Mouse (Mus musculus) liver, embryonic 15.5 days (tissue): ENCODE results near the gene Xrcc2. TPM values are rescaled to one million over a fixed set of nuclear protein-coding genes. Genes with fewer than 3 reads are reported as not detected.
"Not testable (repeated sequence)": the region's sequence is repeated elsewhere in the genome, so short reads cannot be mapped to it uniquely, and the experiment has no call there.

Source experiments
- ATAC-seq: fragments of 200-750 bp; cut with Nextera tagmentation; 2 replicates; pipeline ENCODE4 v1.8.0; 2017; ENCODE audit warnings: moderate number of reproducible peaks, mild to moderate bottlenecking, moderate library complexity; ENCODE audit not compliant: insufficient read depth
- H3K27ac ChIP-seq: fragments of 300-500 bp; sonication (generic); replicated peaks from 2 replicates; pipeline ENCODE4 v1.5.1; 2015; ENCODE audit warnings: mild to moderate bottlenecking, inconsistent platforms
- H3K27me3 ChIP-seq: fragments of 300-500 bp; sonication (generic); 2 replicates; pipeline ENCODE4 v1.6.1; 2015; ENCODE audit warnings: mild to moderate bottlenecking, inconsistent platforms
- H3K36me3 ChIP-seq: fragments of 300-500 bp; sonication (generic); replicated peaks from 2 replicates; pipeline ENCODE4 v1.6.1; 2015; ENCODE audit warnings: moderate library complexity, mild to moderate bottlenecking, inconsistent platforms
- H3K4me1 ChIP-seq: fragments of 300-500 bp; sonication (generic); replicated peaks from 2 replicates; pipeline ENCODE4 v1.6.1; 2015; ENCODE audit warnings: inconsistent platforms
- H3K4me2 ChIP-seq: fragments of 300-500 bp; sonication (generic); 2 replicates; pipeline ENCODE4 v1.6.1; 2015; ENCODE audit warnings: moderate library complexity, mild to moderate bottlenecking, inconsistent platforms
- H3K4me3 ChIP-seq: fragments of 300-500 bp; sonication (generic); replicated peaks from 2 replicates; pipeline ENCODE4 v1.5.1; 2015; ENCODE audit warnings: mild to moderate bottlenecking, inconsistent platforms
- H3K9ac ChIP-seq: fragments of 300-500 bp; sonication (generic); 2 replicates; pipeline ENCODE4 v1.6.1; 2015; ENCODE audit warnings: moderate library complexity, mild to moderate bottlenecking, inconsistent platforms
- H3K9me3 ChIP-seq: fragments of 300-500 bp; sonication (generic); replicated peaks from 2 replicates; pipeline ENCODE4 v1.6.1; 2016; ENCODE audit warnings: inconsistent platforms
- WGBS: fragments of 180-500 bp; shearing (Covaris S2); methylation state at CpG from one replicate; pipeline ENCODE4 v1.1.7; 2015; ENCODE audit warnings: mixed read lengths; ENCODE audit not compliant: insufficient replicate concordance; 5-methylcytosine and 5-hydroxymethylcytosine counted together
- polyA plus RNA-seq: library from polyadenylated mRNA; unstranded; fragments of >200 nt; fragmentation: Nextera tagmentation; extraction: Ambion mirVana; gene quantifications from 2 replicates; pipeline ENCODE4 v1.2.1, GENCODE M21; 2015

Xrcc2 gene
- polyA plus RNA-seq: 3.3 and 3.8 TPM in 2 replicates

DNA sequence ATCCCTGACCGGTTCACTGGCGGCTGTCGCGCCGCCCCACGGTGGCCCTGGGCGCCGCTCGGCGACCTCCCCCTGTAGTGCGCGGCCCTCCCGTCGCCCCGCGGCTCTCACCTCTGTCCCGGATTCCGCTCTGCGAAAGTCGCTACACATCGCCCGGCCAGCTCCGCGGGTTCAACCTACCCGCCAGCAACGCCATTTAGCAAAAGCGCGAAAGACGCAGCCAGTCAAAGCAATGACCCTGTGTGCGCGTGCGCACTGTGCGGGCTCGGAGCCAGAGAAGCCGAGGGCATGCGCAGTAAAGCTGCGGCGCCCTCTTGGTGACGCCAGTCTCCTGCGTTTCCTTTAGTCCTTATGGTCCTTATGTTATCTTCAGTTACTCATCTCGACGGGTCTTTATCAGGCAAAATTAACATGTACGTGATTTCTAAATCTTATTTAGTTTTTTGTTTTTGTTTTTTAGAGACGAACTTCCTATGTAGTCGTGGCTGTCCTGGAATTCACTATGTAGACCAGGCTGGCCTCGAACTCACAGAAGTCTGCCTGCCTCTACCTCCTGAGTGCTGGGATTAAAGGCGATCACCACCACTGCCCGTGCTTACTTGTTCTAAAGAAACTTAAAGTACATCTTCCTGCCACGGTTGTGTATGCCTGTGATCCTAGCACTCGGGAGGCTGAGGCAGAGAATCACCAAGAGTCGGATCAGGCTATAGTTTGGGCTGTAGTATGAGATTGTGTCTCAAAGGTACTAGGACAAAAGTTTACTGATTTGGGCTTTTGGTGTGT, at the start of gene Xrcc2:
TSS of gene Xrcc2 (minus strand) at position 259 of the 783 bp plus-strand sequence.
- ATAC-seq: peak; percentile 92
- no peaks in the 10 kb centered on the region for H3K27me3 ChIP-seq
- H3K27ac ChIP-seq: peak within 1 kb of the TSS; percentile 63
- peaks cover 16% of the 10 kb centered on the region for H3K4me1 ChIP-seq
- H3K4me3 ChIP-seq: peak within 1 kb of the TSS; percentile 69
- H3K4me2 ChIP-seq: peak within 1 kb of the TSS; percentile 76
- H3K9me3 ChIP-seq: no peaks in the 10 kb centered on the region
- 7% methylated on average over 51 of the region's 51 CpGs for WGBS
- peak within 1 kb of the TSS; percentile 71 for H3K9ac ChIP-seq
- H3K36me3 ChIP-seq: peaks cover 6% of the 10 kb centered on the region; the same call in 1 of the 2 replicates

- no peak overlapping the region for H3K27ac ChIP-seq
These were observed 48.7 kb upstream of the Xrcc2 start for GRCm38 (mm10) chr5:25754236-25754766.

DNA sequence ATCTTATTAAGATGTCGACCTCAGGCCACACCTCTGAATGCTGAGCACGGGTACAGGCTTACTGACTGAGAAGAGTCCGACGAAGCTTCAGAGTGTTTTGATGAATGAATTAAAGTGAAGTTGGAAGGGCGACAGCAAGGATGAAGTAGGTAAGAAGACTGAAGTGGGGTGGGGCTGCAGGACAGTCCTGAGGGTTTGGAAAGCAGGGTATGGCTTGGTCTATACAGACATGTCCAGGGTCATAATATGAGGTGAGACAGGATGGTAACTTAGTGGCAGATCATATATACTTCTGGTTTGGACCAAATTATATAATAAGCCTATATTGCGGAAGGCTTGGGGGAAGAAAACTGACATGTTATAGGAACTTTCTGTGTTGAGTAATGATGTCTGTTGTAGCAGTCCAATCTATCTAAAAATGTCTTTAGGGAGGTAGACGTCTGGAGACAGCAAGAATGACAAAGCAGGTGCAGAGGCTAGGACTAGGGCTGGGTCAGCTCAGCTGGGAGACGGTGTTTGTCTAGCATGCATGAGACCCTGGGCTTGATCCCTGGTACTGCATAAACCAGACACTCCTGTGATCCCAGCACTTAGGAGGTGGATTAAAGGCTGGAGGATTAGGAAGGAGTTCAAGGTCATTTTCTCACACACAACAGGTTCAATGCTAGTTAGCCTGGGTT, 48.1 kb upstream of the Xrcc2 start:
- Histone ChIP-seq H3K9ac (no peak overlapping the region), H3K27ac (no peak overlapping the region), H3K9me3 (no peaks in the 10 kb centered on the region), H3K4me2 (no peak overlapping the region), H3K27me3 (no peaks in the 10 kb centered on the region), H3K4me1 (no peaks in the 10 kb centered on the region), H3K36me3 (no peaks in the 10 kb centered on the region), H3K4me3 (no peak overlapping the region)
- ATAC-seq: no peak
- 42% methylated on average over 8 of the region's 8 CpGs for WGBS

More at GRCm38 (mm10) chr5:25754236-25754766, 48.7 kb upstream of the Xrcc2 start:
- H3K9ac ChIP-seq: no peak overlapping the region
- H3K4me3 ChIP-seq: no peak overlapping the region
- no peaks in the 10 kb centered on the region for H3K9me3 ChIP-seq
- H3K36me3 ChIP-seq: no peaks in the 10 kb centered on the region
- peaks cover 1% of the 10 kb centered on the region for H3K4me1 ChIP-seq
- H3K27me3 ChIP-seq: no peaks in the 10 kb centered on the region
- no peak for ATAC-seq
- WGBS: 14% methylated on average over 2 of the region's 2 CpGs
- no peak overlapping the region for H3K4me2 ChIP-seq

- Histone ChIP-seq H3K27ac (no peak overlapping the region), H3K36me3 (no peaks in the 10 kb centered on the region), H3K4me3 (no peak overlapping the region), H3K9me3 (no peaks in the 10 kb centered on the region), H3K27me3 (no peaks in the 10 kb centered on the region), H3K4me2 (no peak overlapping the region), H3K9ac (no peak overlapping the region), H3K4me1 (no peaks in the 10 kb centered on the region)
- no peak for ATAC-seq
- WGBS: 68% methylated on average over 5 of the region's 5 CpGs
These were observed 47.2 kb upstream of the Xrcc2 start for GRCm38 (mm10) chr5:25752862-25753261.

DNA sequence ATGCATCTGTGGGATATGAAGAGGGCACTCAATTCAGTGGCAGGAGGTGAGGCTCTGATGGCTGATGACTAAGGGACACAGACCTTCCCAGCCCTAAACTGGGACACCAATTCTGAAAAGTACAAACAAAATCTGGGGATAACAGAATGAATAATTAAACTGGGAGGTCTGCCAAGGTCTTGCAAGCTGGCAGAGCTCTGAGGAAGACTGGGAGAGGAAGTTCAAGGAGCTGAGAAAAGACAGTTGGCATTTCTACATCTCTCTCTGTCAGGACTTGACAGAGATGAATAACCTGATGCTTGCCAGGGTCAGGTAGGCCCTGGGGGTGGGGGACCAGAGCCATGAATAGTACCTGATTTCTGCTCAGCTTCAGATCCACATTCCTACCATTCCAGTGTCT, 45.9 kb upstream of the Xrcc2 start:
- Histone ChIP-seq H3K4me1 (no peaks in the 10 kb centered on the region), H3K4me2 (no peak overlapping the region), H3K27me3 (no peaks in the 10 kb centered on the region), H3K36me3 (no peaks in the 10 kb centered on the region), H3K4me3 (no peak overlapping the region), H3K9me3 (no peaks in the 10 kb centered on the region), H3K9ac (no peak overlapping the region), H3K27ac (no peak overlapping the region)
- no peak for ATAC-seq

DNA sequence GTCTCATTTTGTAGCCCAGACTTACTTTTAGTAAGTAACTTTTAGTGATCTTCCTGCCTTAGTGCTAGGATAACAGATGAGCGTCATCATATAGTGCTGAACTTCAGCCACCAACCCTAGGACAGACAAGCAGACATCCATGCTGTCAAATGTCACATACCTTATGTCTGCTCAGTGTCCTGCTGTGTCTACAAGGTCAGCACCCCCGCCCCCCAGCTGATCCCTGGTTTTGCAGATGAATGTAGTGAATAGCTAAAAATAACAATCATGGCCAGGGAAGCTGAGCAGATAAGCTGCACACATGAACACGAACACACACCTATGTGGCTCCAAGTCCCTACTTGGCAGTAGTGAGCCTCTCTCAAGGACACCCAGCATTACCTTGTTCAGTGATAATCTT, 43.0 kb upstream of the Xrcc2 start:
- 44% methylated on average over 3 of the region's 3 CpGs for WGBS
- no peaks in the 10 kb centered on the region for H3K9me3 ChIP-seq
- no peak for ATAC-seq

GRCm38 (mm10) chr5:25747904-25748303, 42.3 kb upstream of the Xrcc2 start:
- H3K4me2 ChIP-seq: no peak overlapping the region
- no peak for ATAC-seq
- H3K4me1 ChIP-seq: no peaks in the 10 kb centered on the region

More for the DNA sequence above, 43.0 kb upstream of the Xrcc2 start:
- Histone ChIP-seq H3K4me2 (no peak overlapping the region), H3K36me3 (no peaks in the 10 kb centered on the region), H3K9ac (no peak overlapping the region), H3K27ac (no peak overlapping the region), H3K4me3 (no peak overlapping the region), H3K4me1 (no peaks in the 10 kb centered on the region), H3K27me3 (no peaks in the 10 kb centered on the region)

GRCm38 (mm10) chr5:25738902-25739301, 33.3 kb upstream of the Xrcc2 start:
- WGBS: 57% methylated on average over 1 of the region's 1 CpGs

More at GRCm38 (mm10) chr5:25747904-25748303, 42.3 kb upstream of the Xrcc2 start:
- Histone ChIP-seq H3K4me3 (no peak overlapping the region), H3K9ac (no peak overlapping the region), H3K27ac (no peak overlapping the region), H3K9me3 (no peaks in the 10 kb centered on the region), H3K27me3 (no peaks in the 10 kb centered on the region), H3K36me3 (no peaks in the 10 kb centered on the region)

DNA sequence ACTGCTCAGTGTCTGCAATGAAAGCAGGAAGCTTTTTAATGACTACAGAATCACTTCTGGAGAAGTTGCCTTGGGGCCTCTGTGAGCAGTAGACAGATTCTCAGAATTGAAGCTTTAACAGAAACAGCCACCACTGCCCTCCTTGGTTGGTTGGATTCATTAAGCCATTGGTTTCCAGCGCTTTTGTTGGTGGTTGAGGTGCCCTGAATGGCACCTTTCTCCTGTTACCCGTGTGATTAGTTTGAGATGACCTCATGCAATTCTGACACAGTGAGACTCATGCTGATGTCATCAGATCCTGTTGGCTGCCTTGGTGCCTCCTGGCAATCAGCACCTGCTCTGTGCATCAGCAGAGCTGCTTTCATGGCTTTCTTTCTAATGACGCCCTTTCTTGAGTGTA, 32.8 kb upstream of the Xrcc2 start:
- WGBS: 42% methylated on average over 3 of the region's 3 CpGs
- Histone ChIP-seq H3K4me2 (no peak overlapping the region), H3K27me3 (no peaks in the 10 kb centered on the region), H3K9me3 (no peaks in the 10 kb centered on the region), H3K27ac (no peak overlapping the region), H3K4me3 (no peak overlapping the region), H3K9ac (no peak overlapping the region), H3K36me3 (no peaks in the 10 kb centered on the region), H3K4me1 (no peaks in the 10 kb centered on the region)
- no peak for ATAC-seq

More at GRCm38 (mm10) chr5:25738902-25739301, 33.3 kb upstream of the Xrcc2 start:
- not testable (repeated sequence) for H3K9me3 ChIP-seq, H3K4me3 ChIP-seq, H3K4me1 ChIP-seq, ATAC-seq, H3K27ac ChIP-seq, H3K9ac ChIP-seq, H3K36me3 ChIP-seq, H3K27me3 ChIP-seq, H3K4me2 ChIP-seq

DNA sequence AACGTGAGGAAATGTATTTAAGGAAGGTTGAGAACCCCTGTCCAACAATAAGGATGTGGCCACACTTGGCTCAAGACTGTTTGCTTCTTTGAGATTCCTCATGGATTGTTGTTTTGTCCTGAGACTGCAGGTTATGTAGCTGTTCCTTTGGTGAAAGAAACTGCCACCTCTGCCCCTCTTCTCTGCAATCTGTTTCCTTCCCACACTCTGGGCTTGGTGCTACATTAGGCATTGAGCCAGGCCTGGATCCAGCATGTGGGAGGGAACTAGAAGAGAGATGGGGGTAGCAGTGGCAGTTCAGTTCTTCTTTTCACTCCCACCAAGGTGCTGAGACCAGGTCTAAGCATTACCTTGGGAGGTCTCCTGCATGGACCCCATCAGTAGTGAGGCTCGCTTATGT, 30.2 kb upstream of the Xrcc2 start:
- Histone ChIP-seq H3K4me3 (no peak overlapping the region), H3K9me3 (no peaks in the 10 kb centered on the region), H3K27me3 (no peaks in the 10 kb centered on the region), H3K27ac (no peak overlapping the region), H3K4me2 (no peak overlapping the region), H3K36me3 (no peaks in the 10 kb centered on the region), H3K9ac (no peak overlapping the region), H3K4me1 (no peaks in the 10 kb centered on the region)
- ATAC-seq: no peak
- 42% methylated on average over 2 of the region's 2 CpGs for WGBS

DNA sequence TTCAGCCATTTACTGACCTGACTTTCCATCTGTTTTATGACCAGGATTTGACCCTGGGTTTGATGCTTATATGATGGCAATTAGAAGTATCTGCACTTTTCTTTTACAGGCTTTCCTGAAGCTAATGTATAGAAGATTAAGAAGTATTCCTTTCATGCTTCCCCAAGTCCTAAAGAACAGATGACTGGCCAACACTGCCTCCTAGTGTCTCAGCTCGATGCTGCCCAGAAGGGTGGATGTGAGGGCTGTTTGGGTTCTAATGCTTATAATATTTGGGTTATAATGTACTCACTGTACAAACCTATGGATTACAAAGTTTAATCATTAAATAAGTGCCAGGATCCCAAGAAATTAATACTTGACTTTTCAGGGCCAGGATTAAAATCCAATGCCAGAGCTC, 28.7 kb upstream of the Xrcc2 start:
- WGBS: 8% methylated on average over 1 of the region's 1 CpGs
- no peak for ATAC-seq
- Histone ChIP-seq H3K4me1 (no peaks in the 10 kb centered on the region), H3K4me2 (no peak overlapping the region), H3K27ac (no peak overlapping the region), H3K4me3 (no peak overlapping the region), H3K9me3 (no peaks in the 10 kb centered on the region), H3K27me3 (no peaks in the 10 kb centered on the region), H3K9ac (no peak overlapping the region), H3K36me3 (no peaks in the 10 kb centered on the region)
